Mouse (Mus musculus) liver, postnatal 0 days (tissue): ENCODE data around the gene Sdf4.

Experiments used
- CTCF ChIP-seq: sonication (generic); IDR thresholded peaks from 2 replicates; pipeline ENCODE4 v1.5.1; 2016; ENCODE audit warnings: antibody characterized with exemption, low read depth
- EP300 ChIP-seq: IDR thresholded peaks from 2 replicates; pipeline ENCODE4 v1.6.1; 2016; ENCODE audit warnings: antibody characterized with exemption, low read depth, mild to moderate bottlenecking

DNA sequence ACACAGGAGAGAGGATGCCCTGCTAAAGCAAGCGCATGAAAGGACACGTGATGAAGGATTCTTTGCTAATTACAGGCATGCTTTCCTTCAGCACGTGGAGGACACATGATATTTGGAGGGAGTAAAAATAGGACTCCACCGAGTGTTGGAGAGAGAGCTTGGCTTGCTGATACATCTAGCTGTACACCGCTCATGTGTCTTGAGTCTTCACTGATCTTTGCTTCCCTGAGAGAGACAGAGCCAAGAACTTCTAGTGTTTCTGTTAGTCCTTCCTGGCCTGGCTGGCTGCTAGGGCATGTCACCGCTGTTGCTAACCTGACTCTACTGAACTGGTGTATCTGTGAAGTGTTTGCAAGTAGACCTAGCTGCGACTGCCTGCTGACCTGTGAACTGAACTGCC is 31.5 kb downstream of the Sdf4 start:
- no peak for TF ChIP-seq CTCF
- TF ChIP-seq EP300 = no peak
